8 mouse cellular contexts compared by ENCODE assay signal in genomic region chr15:79933052-79933669, GRCm38 (mm10). TPM values are rescaled to one million over a fixed set of nuclear protein-coding genes. Genes with fewer than 3 reads are reported as not detected.
DNase-seq lines count a peak whose midpoint lies in the region; ATAC-seq and TF ChIP-seq lines count a peak whose summit lies in the region.

No protein-coding gene starts in this region.

- no peak for TF ChIP-seq EP300 in stomach, postnatal 0 days (optimal IDR thresholded peaks at IDR 0.05)

- no peaks in the 10 kb centered on the region for H3K9me3 ChIP-seq in limb, embryonic 12.5 days
- no peaks in the 10 kb centered on the region for H3K9me3 ChIP-seq in stomach, postnatal 0 days (ENCODE audit: control insufficient read depth, low read length)

- H3K4me3 ChIP-seq in spleen, adult 2 months (ENCODE audit: extremely low read depth, insufficient read depth, insufficient read length) = peak overlapping the region; percentile 80
- peak overlapping the region; percentile 67 for H3K4me3 ChIP-seq in limb, embryonic 12.5 days (replicated peaks)
- peak overlapping the region; percentile 64 for H3K4me3 ChIP-seq in stomach, postnatal 0 days (ENCODE audit: low read depth, low read length)

- no peaks in the 10 kb centered on the region for H3K27me3 ChIP-seq in spleen, adult 2 months (ENCODE audit: control insufficient read depth, insufficient read depth, low read length)
- H3K27me3 ChIP-seq in limb, embryonic 12.5 days = peaks cover 65% of the 10 kb centered on the region
- no peaks in the 10 kb centered on the region for H3K27me3 ChIP-seq in stomach, postnatal 0 days (ENCODE audit: control insufficient read depth, insufficient read depth, low read length)

- peak; percentile 51 for DNase-seq in cerebellum, adult 9-10 months
- DNase-seq in cerebellum, adult 11 months = no peak
- DNase-seq in spleen, adult 2 months (ENCODE audit: low read depth in 1 of 2, low spot score in 2 of 2) = no peak
- no peak for DNase-seq in spleen, postnatal 4 days (ENCODE audit: low spot score in 2 of 2)
- no peak for DNase-seq in stomach, postnatal 0 days (ENCODE audit: low spot score)
- DNase-seq in layer of hippocampus, postnatal 25 days (ENCODE audit: extremely low spot score in 1 of 2, low spot score in 1 of 2) = no peak
- no peak for DNase-seq in spleen, postnatal 10 days (ENCODE audit: low spot score in 2 of 2)

- H3K9ac ChIP-seq in limb, embryonic 12.5 days (replicated peaks) = no peak overlapping the region
- H3K9ac ChIP-seq in stomach, postnatal 0 days (ENCODE audit: low read length) = no peak overlapping the region

- peaks cover 26% of the 10 kb centered on the region; the same call in 1 of the 2 replicates for H3K4me1 ChIP-seq in spleen, adult 2 months (ENCODE audit: control insufficient read depth, insufficient read depth, insufficient read length)
- peaks cover 11% of the 10 kb centered on the region for H3K4me1 ChIP-seq in limb, embryonic 12.5 days (replicated peaks)
- H3K4me1 ChIP-seq in stomach, postnatal 0 days (replicated peaks; ENCODE audit: control insufficient read depth, insufficient read depth) = peaks cover 2% of the 10 kb centered on the region; the same call in 1 of the 2 replicates

- TF ChIP-seq POLR2A in spleen, adult 2 months (IDR thresholded peaks at IDR 0.05; ENCODE audit: low read depth, low read length) = no peak; the same call in 1 of the 2 replicates

- H3K4me2 ChIP-seq in limb, embryonic 12.5 days = peak overlapping the region; percentile 93
- peak overlapping the region; percentile 78 for H3K4me2 ChIP-seq in stomach, postnatal 0 days (replicated peaks; ENCODE audit: low read depth)

- H3K36me3 ChIP-seq in spleen, adult 2 months (ENCODE audit: control insufficient read depth, insufficient read depth, low read length) = peaks cover 8% of the 10 kb centered on the region
- no peaks in the 10 kb centered on the region for H3K36me3 ChIP-seq in limb, embryonic 12.5 days
- no peaks in the 10 kb centered on the region for H3K36me3 ChIP-seq in stomach, postnatal 0 days (ENCODE audit: control insufficient read depth, insufficient read depth, low read length)

- peak overlapping the region; percentile 94 for H3K27ac ChIP-seq in spleen, adult 2 months (ENCODE audit: insufficient read depth, low read length)
- no peak overlapping the region for H3K27ac ChIP-seq in limb, embryonic 12.5 days
- no peak overlapping the region for H3K27ac ChIP-seq in stomach, postnatal 0 days (replicated peaks)

- no peak for TF ChIP-seq CTCF in spleen, adult 2 months (IDR thresholded peaks at IDR 0.05; ENCODE audit: extremely low read depth, insufficient read depth, insufficient read length, insufficient replicate concordance)
- TF ChIP-seq CTCF in stomach, postnatal 0 days (IDR thresholded peaks at IDR 0.05; ENCODE audit: low read depth) = no peak

- 27% methylated on average over 22 of the region's 22 CpGs for WGBS in spleen, adult 2 months
- WGBS in limb, embryonic 12.5 days = 5% methylated on average over 22 of the region's 22 CpGs
- 14% methylated on average over 22 of the region's 22 CpGs for WGBS in stomach, postnatal 0 days

- ATAC-seq in limb, embryonic 12.5 days (ENCODE audit: insufficient number of reproducible peaks, insufficient read depth, low FRiP score, low TSS enrichment, low read depth) = no peak
- no peak for ATAC-seq in stomach, postnatal 0 days (ENCODE audit: low FRiP score, low TSS enrichment)

RNA-seq across cellular contexts. Expression of gene Cbx7, which starts 37.8 kb away (rescaled TPM):
- polyA plus RNA-seq in spleen, adult 2 months (2012; rRNA removed) = 82.9 and 95.8 TPM in 2 replicates
- 2.0 and 2.5 TPM in 2 replicates for polyA plus RNA-seq in limb, embryonic 12.5 days (2016; fragmentation: Nextera tagmentation; extraction: Ambion mirVana)
- 4.8 and 5.5 TPM in 2 replicates for polyA plus RNA-seq in stomach, postnatal 0 days (2015; fragmentation: Nextera tagmentation; extraction: Ambion mirVana)
- total RNA-seq in layer of hippocampus, postnatal 25 days (2021) = 10 to 100 TPM; 32.1 to 35.7 TPM

RNA-seq across cellular contexts. Expression of gene Apobec3, which starts 41.7 kb away (rescaled TPM):
- polyA plus RNA-seq in spleen, adult 2 months (2012; rRNA removed) = 99.9 and 104 TPM in 2 replicates
- polyA plus RNA-seq in limb, embryonic 12.5 days (2016; fragmentation: Nextera tagmentation; extraction: Ambion mirVana) = 11.0 and 11.8 TPM in 2 replicates
- polyA plus RNA-seq in stomach, postnatal 0 days (2015; fragmentation: Nextera tagmentation; extraction: Ambion mirVana) = 18.2 and 18.5 TPM in 2 replicates
- 1 to 10 TPM; 3.7 to 5.0 TPM for total RNA-seq in layer of hippocampus, postnatal 25 days (2021)

Comparison
In these comparisons a context has a peak if more than half of its experiments do, and no peak if none do; other contexts are left out.
1. RNA of gene Cbx7, which starts 37.8 kb away (polyA plus RNA-seq): 82.9 to 95.8 TPM in spleen, adult 2 months; 4.8 to 5.5 TPM in stomach, postnatal 0 days and 2.0 to 2.5 TPM in limb, embryonic 12.5 days; every median in the first group is over 10 times any median in the second.
2. Peak in every context shown above with its lines, with median percentiles within 50 percentile points of each other: H3K4me3 ChIP-seq.